ENCODE assay signal across 1 mouse cellular context in the genomic region with DNA sequence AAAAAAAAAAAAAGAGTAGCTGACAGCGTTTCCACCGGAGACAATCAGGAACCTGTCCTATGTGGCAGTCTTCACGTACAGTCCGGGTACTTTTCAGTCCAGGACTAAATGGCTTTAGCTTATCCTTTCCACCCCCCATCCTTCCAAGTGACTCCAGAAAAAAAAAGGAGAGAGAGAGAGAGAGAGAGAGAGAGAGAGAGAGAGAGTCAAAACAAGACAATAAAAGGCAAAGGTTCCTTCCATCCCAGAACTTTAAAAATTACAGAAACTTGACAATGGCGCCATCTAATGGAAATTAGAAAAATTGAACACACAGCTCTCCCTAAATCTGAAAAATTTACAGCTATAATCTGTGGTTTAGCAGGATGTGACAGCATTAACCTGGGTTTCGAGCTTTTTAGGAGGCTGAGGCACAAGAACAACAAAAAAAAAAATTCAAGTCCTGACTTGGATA.
TF ChIP-seq lines count a peak whose summit lies in the region.

No protein-coding gene starts in this region.

TF ChIP-seq in MEL, 35 proteins besides CTCF, POLR2A, EP300 and RAD21:
- TF ChIP-seq MYB (IDR thresholded peaks at IDR 0.05; ENCODE audit: low read depth, low read length) (no peak), UBTF (IDR thresholded peaks at IDR 0.05; ENCODE audit: borderline replicate concordance, insufficient read depth, low read depth, low read length) (no peak), HCFC1 (IDR thresholded peaks at IDR 0.05; ENCODE audit: low read depth, low read length) (no peak), SMC3 (IDR thresholded peaks at IDR 0.05; ENCODE audit: low read depth, low read length) (peak; percentile 96), ETS1 (IDR thresholded peaks at IDR 0.05; ENCODE audit: low read depth, low read length) (no peak), MAFK (IDR thresholded peaks at IDR 0.05; ENCODE audit: borderline replicate concordance, low read depth, low read length) (no peak), SIN3A (IDR thresholded peaks at IDR 0.05; ENCODE audit: low read length) (peak; percentile 45; the same call in 1 of the 2 replicates), KAT2A (conservative IDR thresholded peaks at IDR 0.05; ENCODE audit: low read depth, low read length) (no peak), E2F4 (IDR thresholded peaks at IDR 0.05; ENCODE audit: borderline replicate concordance, low read depth, low read length) (no peak), TBP (IDR thresholded peaks at IDR 0.05; ENCODE audit: low read depth, low read length) (no peak), RCOR1 (IDR thresholded peaks at IDR 0.05; ENCODE audit: low read depth, low read length) (peak; percentile 28; the same call in 1 of the 2 replicates), JUND (IDR thresholded peaks at IDR 0.05; ENCODE audit: low read depth, low read length) (peak; percentile 84), POLR2AphosphoS2 (IDR thresholded peaks at IDR 0.05; ENCODE audit: low read length) (no peak), ZC3H11A (IDR thresholded peaks at IDR 0.05; ENCODE audit: low read depth, low read length) (peak; percentile 99), MEF2A (IDR thresholded peaks at IDR 0.05; ENCODE audit: extremely low read depth, insufficient replicate concordance, low read depth, low read length, poor library complexity, severe bottlenecking) (no peak), CHD1 (IDR thresholded peaks at IDR 0.05; ENCODE audit: low read depth, low read length) (no peak), POLR2AphosphoS5 (IDR thresholded peaks at IDR 0.05; ENCODE audit: borderline replicate concordance, low read depth, low read length) (no peak), USF1 (IDR thresholded peaks at IDR 0.05; ENCODE audit: low read depth, low read length) (no peak), GABPA (IDR thresholded peaks at IDR 0.05; ENCODE audit: low read depth, low read length) (no peak), BHLHE40 (IDR thresholded peaks at IDR 0.05; ENCODE audit: borderline replicate concordance, low read depth, low read length) (no peak), MAX (IDR thresholded peaks at IDR 0.05; ENCODE audit: low read length) (no peak), TCF12 (IDR thresholded peaks at IDR 0.05; ENCODE audit: low read depth, low read length) (no peak), ZNF384 (IDR thresholded peaks at IDR 0.05; ENCODE audit: low read depth, low read length) (peak; percentile 75), ELF1 (IDR thresholded peaks at IDR 0.05; ENCODE audit: low read depth, low read length) (no peak)
